Mouse (Mus musculus) spleen, postnatal 14 days (tissue): ENCODE data around the gene Hist1h4b.
A peak's percentile ranks its signal among the peaks of the same experiment; 100 is the strongest.

Experiments used
- DNase-seq, 2 experiments: peaks; one replicate each; pipeline ENCODE4 v3.0.0; 2021 to 2022; ENCODE audit warnings: low spot score in 2 of 2

Gene Hist1h4b

GRCm38 (mm10) chr13:23740256-23740840 is 16.5 kb upstream of the Hist1h4b start:
- no peak for DNase-seq

- DNase-seq, result no peak
Observed at GRCm38 (mm10) chr13:23740910-23741309, 15.9 kb upstream of the Hist1h4b start.

- no peak for DNase-seq
Observed at GRCm38 (mm10) chr13:23742007-23742406, 14.8 kb upstream of the Hist1h4b start.

GRCm38 (mm10) chr13:23743215-23743614 is 13.6 kb upstream of the Hist1h4b start:
- DNase-seq, result no peak

GRCm38 (mm10) chr13:23743963-23744362 is 12.8 kb upstream of the Hist1h4b start:
- no peak for DNase-seq

GRCm38 (mm10) chr13:23744421-23745380 is 12.1 kb upstream of the Hist1h4b start:
- DNase-seq, result no peak

- peak; percentile 69 to 83 for DNase-seq
Observed at GRCm38 (mm10) chr13:23745381-23746161, 11.2 kb upstream of the Hist1h4b start, which contains the start of gene Hist1h3c. Gene Hist1h3c, minus strand, starts transcription at chr13:23745602.

GRCm38 (mm10) chr13:23746201-23747080 is 10.4 kb upstream of the Hist1h4b start, which contains the start of gene Hist1h2bb:
Gene Hist1h2bb, plus strand, starts transcription at chr13:23746734.
- peak; percentile 54 to 56 for DNase-seq

- no peak for DNase-seq
Observed at GRCm38 (mm10) chr13:23747081-23747891, 9.5 kb upstream of the Hist1h4b start.

- DNase-seq, result no peak
Observed at GRCm38 (mm10) chr13:23747892-23748288, 8.9 kb upstream of the Hist1h4b start.

GRCm38 (mm10) chr13:23749563-23750121 is 7.2 kb upstream of the Hist1h4b start:
- DNase-seq, result no peak

GRCm38 (mm10) chr13:23750839-23751477 is 5.9 kb upstream of the Hist1h4b start, which contains the start of gene Hist1h2ab:
Gene Hist1h2ab, plus strand, starts transcription at chr13:23751126.
- DNase-seq, result peak; percentile 62 to 72

GRCm38 (mm10) chr13:23751478-23751956 is 5.3 kb upstream of the Hist1h4b start:
- DNase-seq, result no peak

- DNase-seq, result peak; percentile 79 to 86
Observed at GRCm38 (mm10) chr13:23752067-23752741, 4.6 kb upstream of the Hist1h4b start, which contains the start of gene Hist1h3b. Gene Hist1h3b, plus strand, starts transcription at chr13:23752267.

- DNase-seq, result no peak
Observed at GRCm38 (mm10) chr13:23752742-23753172, 4.1 kb upstream of the Hist1h4b start.

- DNase-seq, result no peak
Observed at GRCm38 (mm10) chr13:23753314-23754078, 3.3 kb upstream of the Hist1h4b start.

- DNase-seq, result no peak
Observed at GRCm38 (mm10) chr13:23755000-23755399, 1.8 kb upstream of the Hist1h4b start.
